Mouse (Mus musculus) ES-E14 (cell line): ENCODE data around the gene Nyx. TPM values are rescaled to one million over a fixed set of nuclear protein-coding genes. Genes with fewer than 3 reads are reported as not detected.

Experiments used
- DNase-seq: peaks from one replicate; pipeline ENCODE4 v3.0.0-alpha.2; 2013; ENCODE audit warnings: low read depth, low spot score
- H3K27ac ChIP-seq: 2 replicates; pipeline ENCODE4 v1.5.1; 2012; ENCODE audit warnings: low read depth, mild to moderate bottlenecking, low read length, moderate library complexity, mixed read lengths; ENCODE audit not compliant: poor library complexity, insufficient read depth, severe bottlenecking
- H3K36me3 ChIP-seq: 2 replicates; pipeline ENCODE4 v1.6.1; 2012; ENCODE audit warnings: mild to moderate bottlenecking, low read length, moderate library complexity, mixed read lengths; ENCODE audit not compliant: control insufficient read depth, poor library complexity, insufficient read depth, severe bottlenecking
- H3K4me1 ChIP-seq, 2 experiments: fragments of 150-350 bp in 1 of 2; sonication (generic) in 1 of 2; 2 replicates each; pipeline ENCODE4 v1.6.1; 2012; ENCODE audit warnings: low read length in 2 of 2, mild to moderate bottlenecking in 1 of 2, mixed read lengths in 1 of 2; ENCODE audit not compliant: control insufficient read depth in 2 of 2, insufficient read depth in 2 of 2, poor library complexity in 1 of 2
- H3K4me3 ChIP-seq, 2 experiments: fragments of 150-350 bp in 1 of 2; sonication (generic) in 1 of 2; 2 replicates each; pipeline ENCODE4 v1.5.1; 2012; ENCODE audit warnings: low read length in 2 of 2, low read depth in 1 of 2, mild to moderate bottlenecking in 1 of 2, mixed read lengths in 1 of 2; ENCODE audit not compliant: insufficient read depth in 1 of 2, poor library complexity in 1 of 2, severe bottlenecking in 1 of 2
- H3K9ac ChIP-seq: 2 replicates; pipeline ENCODE4 v1.6.1; 2012; ENCODE audit warnings: low read depth, mild to moderate bottlenecking, low read length, mixed read lengths; ENCODE audit not compliant: poor library complexity, insufficient read depth, severe bottlenecking
- H3K9me3 ChIP-seq: fragments of 150-350 bp; sonication (generic); 2 replicates; pipeline ENCODE4 v1.6.1; 2012; ENCODE audit warnings: low read depth, mild to moderate bottlenecking, low read length; ENCODE audit not compliant: control insufficient read depth, insufficient read depth
- CHD2 ChIP-seq: IDR thresholded peaks from 2 replicates; pipeline ENCODE4 v1.6.1; 2014; ENCODE audit warnings: mild to moderate bottlenecking, low read depth, low read length, inconsistent platforms
- HCFC1 ChIP-seq: IDR thresholded peaks from 2 replicates; pipeline ENCODE4 v1.6.1; 2012; ENCODE audit warnings: low read length, inconsistent platforms, borderline replicate concordance; ENCODE audit not compliant: insufficient read depth
- MAFK ChIP-seq: IDR thresholded peaks from 2 replicates; pipeline ENCODE4 v1.6.1; 2014; ENCODE audit warnings: mild to moderate bottlenecking, low read depth, low read length, inconsistent platforms; ENCODE audit not compliant: insufficient read depth
- ZC3H11A ChIP-seq: IDR thresholded peaks from 2 replicates; pipeline ENCODE4 v1.6.1; 2012; ENCODE audit warnings: low read depth, mild to moderate bottlenecking, inconsistent platforms, low read length, borderline replicate concordance
- ZNF384 ChIP-seq: IDR thresholded peaks from 2 replicates; pipeline ENCODE4 v1.6.1; 2012; ENCODE audit warnings: low read depth, low read length, inconsistent platforms
- in situ Hi-C, 2 experiments: fragments of 600-800 bp; cut with MboI; formaldehyde crosslinking; loops; one replicate each; pipeline ENCODE4 v1.15.1; 2025; ENCODE audit warnings: low sequenced_read_pairs in 2 of 2, inconsistent platforms in 1 of 2; ENCODE audit not compliant: unreplicated experiment in 2 of 2
- total RNA-seq: library from RNA; depleted of rRNA; stranded (reverse); fragments of 300-350 nt; gene quantifications from 2 replicates; pipeline ENCODE4 v1.2.3, GENCODE M21; 2012

Nyx gene
- total RNA-seq, 1 experiment, result 0.31 TPM

DNA sequence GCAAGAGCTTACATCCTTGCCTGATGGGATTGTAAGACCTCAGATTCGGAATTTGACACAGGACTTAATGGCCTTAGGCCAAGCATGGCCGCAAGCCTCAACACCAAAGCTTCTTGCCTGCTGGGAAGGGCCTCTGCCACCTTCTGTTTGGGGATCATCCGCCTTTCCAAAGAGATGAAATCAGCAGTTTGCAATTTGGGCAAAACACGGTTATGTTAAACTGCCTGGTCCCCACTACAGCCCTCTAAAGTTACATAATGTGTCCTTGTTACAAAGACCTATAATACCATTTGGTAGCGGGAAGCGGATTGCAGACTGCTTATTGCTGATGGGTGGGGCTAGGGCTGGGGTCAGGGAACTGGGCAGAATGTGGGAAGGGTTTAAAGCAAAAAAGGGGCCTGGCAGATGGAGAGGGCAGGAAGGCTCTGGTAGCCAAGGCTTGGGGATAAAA, 1.2 kb downstream of the Nyx start:
- H3K4me3 ChIP-seq, result no peak overlapping the region
- H3K36me3 ChIP-seq, result no peaks in the 10 kb centered on the region
- no peak overlapping the region for H3K27ac ChIP-seq
- TF ChIP-seq ZNF384 (no peak), HCFC1 (no peak), CHD2 (no peak), MAFK (no peak), ZC3H11A (no peak)
- no peak for DNase-seq
- in situ Hi-C loops, result loop anchor here (25.0 kb wide), 1 partner anchor 230 kb away; no protein-coding TSS in a partner anchor
- no peaks in the 10 kb centered on the region for H3K9me3 ChIP-seq
- H3K4me1 ChIP-seq, result 0 out of 4 replicates have a peak, but pooled peaks cover 0 to 1% of the 10 kb centered on the region in 2 experiments
- no peak overlapping the region for H3K9ac ChIP-seq

DNA sequence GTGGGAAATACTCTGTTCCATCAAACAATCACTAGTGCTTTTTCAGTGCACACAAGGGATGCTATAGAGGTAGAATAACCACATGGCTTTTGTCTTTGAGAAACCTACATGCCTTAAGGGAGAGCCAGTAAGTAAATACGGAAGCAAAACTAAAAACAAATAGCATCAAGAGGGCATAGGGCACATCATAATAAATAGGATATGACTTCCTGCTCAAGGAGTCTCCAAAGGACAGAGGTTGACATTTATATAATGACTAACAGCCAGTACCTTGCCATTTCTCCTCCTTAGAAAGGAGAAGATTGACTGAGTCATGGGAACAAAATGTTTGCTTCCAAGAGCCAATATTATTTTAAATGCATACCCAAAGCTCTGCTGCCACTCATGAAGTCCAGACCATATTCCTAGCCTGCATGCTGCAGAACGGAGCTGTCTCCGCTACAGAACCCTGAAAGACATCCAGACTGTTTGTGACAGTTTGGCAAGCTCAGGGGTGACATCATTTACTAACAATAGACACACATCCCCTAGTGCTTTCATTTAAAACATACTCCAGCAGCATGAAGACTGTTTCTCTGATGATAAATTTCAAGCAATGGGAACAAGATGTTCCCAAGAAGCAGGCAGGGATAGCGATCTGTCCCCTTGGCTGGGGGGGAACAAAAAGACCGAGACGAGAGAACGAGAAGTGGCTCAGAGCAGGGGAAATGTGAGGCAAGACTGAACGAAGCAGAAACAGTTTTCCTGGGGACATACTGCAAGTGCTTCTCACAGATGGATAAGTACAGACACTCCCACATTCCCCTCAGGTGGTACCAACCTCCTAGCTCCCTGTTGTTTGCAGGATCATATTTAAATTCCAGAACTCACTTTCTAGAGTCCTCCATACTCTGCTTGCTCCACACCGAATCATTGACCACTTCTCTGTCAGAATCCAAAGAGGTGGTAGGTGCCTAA, 3.5 kb downstream of the Nyx start:
- no peaks in the 10 kb centered on the region for H3K9me3 ChIP-seq
- no peaks in the 10 kb centered on the region for H3K36me3 ChIP-seq
- no peak overlapping the region for H3K27ac ChIP-seq
- in situ Hi-C loops, result loop anchor here (25.0 kb wide), 1 partner anchor 232 kb away; no protein-coding TSS in a partner anchor
- no peak overlapping the region for H3K9ac ChIP-seq
- H3K4me3 ChIP-seq, result no peak overlapping the region
- TF ChIP-seq ZC3H11A (no peak), MAFK (no peak), ZNF384 (no peak), HCFC1 (no peak), CHD2 (no peak)
- no peak for DNase-seq
- H3K4me1 ChIP-seq, result no peaks in the 10 kb centered on the region

DNA sequence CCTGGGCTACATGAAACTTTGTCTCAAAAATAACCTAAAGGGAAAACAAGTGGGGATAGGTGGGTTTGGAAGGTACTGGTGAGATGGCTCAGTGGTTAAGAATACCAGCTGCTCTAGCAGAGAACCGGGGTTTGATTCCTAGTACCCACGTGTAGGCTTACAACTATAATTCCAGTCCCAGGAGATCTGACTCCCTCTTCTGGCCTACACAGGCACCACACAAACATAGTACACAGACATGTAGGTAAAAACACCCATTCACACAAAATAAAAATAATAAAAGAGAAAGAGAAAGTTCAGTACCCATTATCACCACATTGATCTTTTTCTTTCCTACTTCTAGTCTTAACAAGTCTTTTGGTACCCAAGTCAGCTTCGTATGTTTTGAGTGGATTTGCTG, 6.0 kb downstream of the Nyx start:
- Histone ChIP-seq H3K27ac (no peak overlapping the region), H3K9ac (no peak overlapping the region), H3K4me3 (no peak overlapping the region), H3K36me3 (no peaks in the 10 kb centered on the region), H3K9me3 (no peaks in the 10 kb centered on the region), H3K4me1 (no peaks in the 10 kb centered on the region)
- DNase-seq, result no peak
- 0 out of 2 replicates have a peak, but pooled peaks have one; percentile 27 for TF ChIP-seq ZC3H11A
- TF ChIP-seq ZNF384, result no peak
- TF ChIP-seq CHD2, result no peak
- no peak for TF ChIP-seq MAFK
- TF ChIP-seq HCFC1, result no peak
- in situ Hi-C loops, result loop anchor here (25.0 kb wide), 1 partner anchor 235 kb away; no protein-coding TSS in a partner anchor

DNA sequence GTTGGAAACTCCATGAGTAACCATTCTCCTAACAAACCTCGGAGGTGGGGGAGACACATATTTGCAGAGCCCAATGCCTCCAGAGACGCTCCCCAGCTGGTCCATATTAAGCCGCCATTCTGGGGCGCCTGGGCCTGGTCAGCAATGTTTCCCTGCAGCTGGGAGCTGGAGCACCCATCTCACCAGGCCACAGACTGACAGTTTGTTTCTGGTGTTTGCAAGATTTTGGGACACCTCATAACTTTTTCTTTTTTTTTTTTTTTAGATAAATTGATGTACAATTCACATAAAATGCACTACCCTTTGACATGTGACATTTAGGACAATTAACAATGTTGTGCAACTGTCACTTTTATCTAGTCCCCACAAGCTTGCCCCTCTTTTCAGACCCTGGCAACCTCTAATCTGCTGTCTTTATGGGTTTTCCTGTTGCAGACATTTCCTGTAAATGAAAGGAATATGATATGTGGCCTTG, 6.9 kb downstream of the Nyx start:
- no peak for DNase-seq
- no peaks in the 10 kb centered on the region for H3K36me3 ChIP-seq
- in situ Hi-C loops, result loop anchor here (25.0 kb wide), 1 partner anchor 235 kb away; no protein-coding TSS in a partner anchor
- no peak overlapping the region for H3K4me3 ChIP-seq
- no peaks in the 10 kb centered on the region for H3K4me1 ChIP-seq
- no peak for TF ChIP-seq ZNF384
- no peak for TF ChIP-seq ZC3H11A
- no peak overlapping the region for H3K9ac ChIP-seq
- no peak overlapping the region for H3K27ac ChIP-seq
- H3K9me3 ChIP-seq, result no peaks in the 10 kb centered on the region
